Mouse (Mus musculus) erythroblast, embryonic 14.5 days (primary cell): Measurements from ENCODE around the gene Il12b.

ENCODE experiments used
- GATA1 ChIP-seq: IDR thresholded peaks from 2 replicates; pipeline ENCODE4 v1.6.1; 2012; ENCODE audit warnings: low read length, inconsistent platforms, mixed read lengths
- TAL1 ChIP-seq: IDR thresholded peaks from 3 replicates; pipeline ENCODE4 v1.6.1; 2012; ENCODE audit warnings: low read length, inconsistent platforms, mixed read lengths

GRCm38 (mm10) chr11:44372856-44373255 is 27.0 kb upstream of the Il12b start:
- TF ChIP-seq GATA1 (no peak), TAL1 (no peak)
